ENCODE assay signal across 8 mouse cellular contexts in the genomic region with DNA sequence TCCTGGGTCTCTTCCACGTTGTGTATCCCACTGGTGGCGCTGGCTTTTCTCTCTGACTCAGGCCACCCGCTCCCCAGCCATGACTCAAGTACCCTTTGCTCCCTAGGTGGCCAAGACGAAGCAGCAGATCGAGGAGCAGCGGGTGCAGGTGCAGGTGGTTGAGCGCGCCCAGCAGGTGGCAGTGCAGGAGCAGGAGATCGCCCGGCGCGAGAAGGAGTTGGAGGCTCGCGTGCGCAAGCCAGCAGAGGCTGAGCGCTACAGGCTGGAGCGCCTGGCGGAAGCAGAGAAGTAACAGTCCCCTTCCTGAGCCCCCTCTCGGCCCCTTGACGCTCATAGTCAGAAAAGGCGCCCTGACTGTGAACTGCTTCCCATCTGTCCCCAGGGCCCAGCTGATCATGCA. TPM values are rescaled to one million over a fixed set of nuclear protein-coding genes. Genes with fewer than 3 reads are reported as not detected.
DNase-seq lines count a peak whose midpoint lies in the region; ATAC-seq and TF ChIP-seq lines count a peak whose summit lies in the region.

No protein-coding gene starts in this region.

- intact Hi-C loops in left cerebral cortex, adult 2 months (cut with DNase I) = loop anchor here (1.0 kb wide), 1 partner anchor 44 kb away; no protein-coding TSS in a partner anchor

- DNase-seq in NIH3T3 (ENCODE audit: low read depth) = peak; percentile 83
- peak; percentile 83 for DNase-seq in cerebellum, adult 9-11 months
- DNase-seq in frontal cortex, postnatal 10 days (ENCODE audit: low spot score in 2 of 2) = peak; percentile 63 to 80
- peak; percentile 83 to 84 for DNase-seq in left cerebral cortex, adult 2 months (ENCODE audit: extremely low spot score in 1 of 2, low spot score in 2 of 2)
- peak; percentile 87 to 90 for DNase-seq in right cerebral cortex, postnatal 10 days (ENCODE audit: low spot score in 2 of 2)
- DNase-seq in urinary bladder, postnatal 25 days (ENCODE audit: low spot score) = peak; percentile 78

- no peak overlapping the region for H3K27ac ChIP-seq in hindbrain, embryonic 13.5 days
- H3K27ac ChIP-seq in left cerebral cortex, adult 2 months = no peak overlapping the region

- peaks cover 76% of the 10 kb centered on the region for H3K36me3 ChIP-seq in hindbrain, embryonic 13.5 days

- peak overlapping the region; percentile 30 for H3K4me2 ChIP-seq in hindbrain, embryonic 13.5 days

- no peak overlapping the region; the same call in 1 of the 2 replicates for H3K4me3 ChIP-seq in hindbrain, embryonic 13.5 days
- H3K4me3 ChIP-seq in left cerebral cortex, adult 2 months = no peak overlapping the region

- peaks cover 38% of the 10 kb centered on the region for H3K4me1 ChIP-seq in hindbrain, embryonic 13.5 days (replicated peaks)

- peak overlapping the region; percentile 46 for H3K9ac ChIP-seq in hindbrain, embryonic 13.5 days

- peak; percentile 30 for ATAC-seq in hindbrain, embryonic 13.5 days (ENCODE audit: low FRiP score)
- peak; percentile 99 for ATAC-seq in megakaryocyte, adult 5-6 weeks (ENCODE audit: poor library complexity, severe bottlenecking)

- H3K27me3 ChIP-seq in hindbrain, embryonic 13.5 days = no peaks in the 10 kb centered on the region

- 2% methylated on average over 21 of the region's 21 CpGs for WGBS in hindbrain, embryonic 13.5 days

- no peaks in the 10 kb centered on the region for H3K9me3 ChIP-seq in hindbrain, embryonic 13.5 days

- peak; percentile 88 for TF ChIP-seq CTCF in left cerebral cortex, adult 2 months (IDR thresholded peaks at IDR 0.05)

RNA-seq across cellular contexts. Expression of a gene that starts 6.7 kb away (rescaled TPM):
- 75.2 and 78.8 TPM in 2 replicates for polyA plus RNA-seq in hindbrain, embryonic 13.5 days (2015; fragmentation: Nextera tagmentation; extraction: Ambion mirVana)
- total RNA-seq in left cerebral cortex, adult 2 months (2021) = 100 to 1,000 TPM; 137 to 144 TPM
- 73.5 and 95.0 TPM in 2 replicates for total RNA-seq in megakaryocyte, adult 5-6 weeks (2015)
- total RNA-seq in megakaryocyte, adult 5-6 weeks (2017) = 124 and 127 TPM in 2 replicates

RNA-seq across cellular contexts. Expression of a gene that starts 8.3 kb away (rescaled TPM):
- polyA plus RNA-seq in hindbrain, embryonic 13.5 days (2015; fragmentation: Nextera tagmentation; extraction: Ambion mirVana) = 8.2 and 9.2 TPM in 2 replicates
- total RNA-seq in left cerebral cortex, adult 2 months (2021) = 10 to 100 TPM; 14.7 to 17.5 TPM
- 21.1 and 22.8 TPM in 2 replicates for total RNA-seq in megakaryocyte, adult 5-6 weeks (2015)
- 15.7 and 20.5 TPM in 2 replicates for total RNA-seq in megakaryocyte, adult 5-6 weeks (2017)

RNA-seq across cellular contexts. Expression of a gene that starts 8.4 kb away (rescaled TPM):
- 1,714 and 1,822 TPM in 2 replicates for polyA plus RNA-seq in hindbrain, embryonic 13.5 days (2015; fragmentation: Nextera tagmentation; extraction: Ambion mirVana)
- total RNA-seq in left cerebral cortex, adult 2 months (2021) = 100 to 1,000 TPM; 417 to 433 TPM
- total RNA-seq in megakaryocyte, adult 5-6 weeks (2015) = 649 TPM in 2 replicates
- total RNA-seq in megakaryocyte, adult 5-6 weeks (2017) = 751 and 811 TPM in 2 replicates

RNA-seq across cellular contexts. Expression of a gene that starts 11.6 kb away (rescaled TPM):
- polyA plus RNA-seq in hindbrain, embryonic 13.5 days (2015; fragmentation: Nextera tagmentation; extraction: Ambion mirVana) = 11.0 and 11.3 TPM in 2 replicates
- 10 to 100 TPM; 14.6 to 17.8 TPM for total RNA-seq in left cerebral cortex, adult 2 months (2021)
- total RNA-seq in megakaryocyte, adult 5-6 weeks (2015) = 37.6 and 62.8 TPM in 2 replicates
- 17.3 and 18.6 TPM in 2 replicates for total RNA-seq in megakaryocyte, adult 5-6 weeks (2017)

RNA-seq across cellular contexts. Expression of a gene that starts 31.4 kb away (rescaled TPM):
- polyA plus RNA-seq in hindbrain, embryonic 13.5 days (2015; fragmentation: Nextera tagmentation; extraction: Ambion mirVana) = 26.4 and 26.9 TPM in 2 replicates
- total RNA-seq in left cerebral cortex, adult 2 months (2021) = 1 to 10 TPM; 2.1 to 4.1 TPM
- 88.5 and 114 TPM in 2 replicates for total RNA-seq in megakaryocyte, adult 5-6 weeks (2015)
- total RNA-seq in megakaryocyte, adult 5-6 weeks (2017) = 80.1 and 82.8 TPM in 2 replicates
